ENCODE assay signal across 8 mouse cellular contexts in the genomic region with DNA sequence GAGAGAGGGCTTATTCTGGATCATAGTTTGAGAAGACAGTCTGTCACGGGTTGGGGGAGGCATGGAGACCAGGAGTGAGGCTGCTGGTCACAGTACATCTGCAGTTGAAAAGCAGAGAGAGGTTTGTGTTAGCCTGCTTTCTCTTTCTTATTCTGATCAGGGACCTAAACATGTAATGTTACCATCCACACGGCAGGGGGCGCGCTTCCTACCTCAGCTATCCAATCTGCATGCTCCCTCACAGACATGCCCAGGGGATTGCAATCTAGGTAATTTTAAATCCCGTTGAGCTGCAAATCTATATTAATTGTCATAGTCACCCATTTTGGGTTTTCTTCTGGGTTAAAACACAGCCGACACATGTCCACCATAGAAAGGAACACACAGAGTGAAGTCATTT.
DNase-seq lines count a peak whose midpoint lies in the region; ATAC-seq and TF ChIP-seq lines count a peak whose summit lies in the region.

No protein-coding gene starts in this region.

- DNase-seq in heart, adult 2 months = peak in 1 of 2 experiments; percentile 27
- peak; percentile 51 for DNase-seq in neural tube, embryonic 10.5 days (ENCODE audit: extremely low spot score, low spot score)
- peak; percentile 28 to 71 for DNase-seq in adrenal gland, adult (ENCODE audit: inconsistent age in 2 of 2, low spot score in 1 of 2)
- DNase-seq in gastrocnemius, postnatal 14 days = peak; percentile 13
- DNase-seq in hindbrain, embryonic 14.5 days (ENCODE audit: low spot score) = no peak

- no peak overlapping the region for H3K4me3 ChIP-seq in heart, adult 2 months
- H3K4me3 ChIP-seq in heart, embryonic 12.5 days = no peak overlapping the region
- no peak overlapping the region for H3K4me3 ChIP-seq in neural tube, embryonic 15.5 days (replicated peaks)
- H3K4me3 ChIP-seq in hindbrain, embryonic 14.5 days (replicated peaks; ENCODE audit: low read length) = no peak overlapping the region

- WGBS in heart, adult 2 months = 32% methylated on average over 6 of the region's 6 CpGs
- WGBS in heart, embryonic 12.5 days = 32% methylated on average over 6 of the region's 6 CpGs
- WGBS in neural tube, embryonic 15.5 days = 38% methylated on average over 6 of the region's 6 CpGs
- WGBS in hindbrain, embryonic 14.5 days = 37% methylated on average over 6 of the region's 6 CpGs

- H3K27me3 ChIP-seq in heart, adult 2 months (ENCODE audit: control insufficient read depth, insufficient read depth, low read length) = no peaks in the 10 kb centered on the region
- no peaks in the 10 kb centered on the region for H3K27me3 ChIP-seq in heart, embryonic 12.5 days (replicated peaks)
- H3K27me3 ChIP-seq in neural tube, embryonic 15.5 days (replicated peaks) = no peaks in the 10 kb centered on the region
- no peaks in the 10 kb centered on the region for H3K27me3 ChIP-seq in hindbrain, embryonic 14.5 days (ENCODE audit: control insufficient read depth, insufficient read depth, low read length)

- no peak for ATAC-seq in heart, embryonic 12.5 days (ENCODE audit: insufficient number of reproducible peaks, low FRiP score)
- no peak for ATAC-seq in neural tube, embryonic 15.5 days (ENCODE audit: low FRiP score)
- 0 out of 2 replicates have a peak, but pooled peaks have one; percentile 46 for ATAC-seq in megakaryocyte-erythroid progenitor cell, adult 5-6 weeks (replicated peaks; ENCODE audit: low FRiP score, low TSS enrichment, poor library complexity, severe bottlenecking)
- no peak for ATAC-seq in hindbrain, embryonic 14.5 days (ENCODE audit: low FRiP score)

- no peak overlapping the region for H3K27ac ChIP-seq in heart, adult 2 months
- no peak overlapping the region for H3K27ac ChIP-seq in heart, embryonic 12.5 days (ENCODE audit: poor library complexity, severe bottlenecking)
- no peak overlapping the region for H3K27ac ChIP-seq in neural tube, embryonic 15.5 days (replicated peaks)
- no peak overlapping the region for H3K27ac ChIP-seq in hindbrain, embryonic 14.5 days

- H3K4me2 ChIP-seq in heart, embryonic 12.5 days = no peak overlapping the region
- H3K4me2 ChIP-seq in neural tube, embryonic 15.5 days = no peak overlapping the region
- H3K4me2 ChIP-seq in hindbrain, embryonic 14.5 days (replicated peaks) = no peak overlapping the region

- no peaks in the 10 kb centered on the region for H3K9me3 ChIP-seq in heart, embryonic 12.5 days (replicated peaks)
- no peaks in the 10 kb centered on the region for H3K9me3 ChIP-seq in neural tube, embryonic 15.5 days (replicated peaks)
- no peaks in the 10 kb centered on the region for H3K9me3 ChIP-seq in hindbrain, embryonic 14.5 days (ENCODE audit: control insufficient read depth, low read length)

- no peaks in the 10 kb centered on the region for H3K79me2 ChIP-seq in heart, adult 2 months (replicated peaks; ENCODE audit: control insufficient read depth, insufficient read depth, low read length)

- TF ChIP-seq POLR2A in heart, adult 2 months (IDR thresholded peaks at IDR 0.05; ENCODE audit: insufficient read depth, low read depth, low read length) = no peak

- intact Hi-C loops in heart, adult 2 months (cut with DNase I) = loop anchor here (2.0 to 5.0 kb wide), 2 partner anchors 315 to 523 kb away; no protein-coding TSS in a partner anchor
- intact Hi-C loops in gastrocnemius, postnatal 14 days (cut with DNase I; ENCODE audit: low total_unique reads) = loop anchor here (10.0 kb wide), 1 partner anchor 523 kb away; no protein-coding TSS in a partner anchor

- no peaks in the 10 kb centered on the region for H3K4me1 ChIP-seq in heart, adult 2 months (ENCODE audit: control insufficient read depth, insufficient read depth, low read length)
- H3K4me1 ChIP-seq in heart, embryonic 12.5 days (replicated peaks) = 0 out of 2 replicates have a peak, but pooled peaks cover 6% of the 10 kb centered on the region
- H3K4me1 ChIP-seq in neural tube, embryonic 15.5 days = peaks cover 7% of the 10 kb centered on the region; the same call in 1 of the 2 replicates
- H3K4me1 ChIP-seq in hindbrain, embryonic 14.5 days (replicated peaks; ENCODE audit: control insufficient read depth, insufficient read depth, low read length) = no peaks in the 10 kb centered on the region

- no peak for TF ChIP-seq EP300 in heart, adult 2 months (IDR thresholded peaks at IDR 0.05; ENCODE audit: insufficient read depth, low read depth, low read length)

- no peaks in the 10 kb centered on the region for H3K36me3 ChIP-seq in heart, adult 2 months (ENCODE audit: control insufficient read depth, insufficient read depth, low read length)
- H3K36me3 ChIP-seq in heart, embryonic 12.5 days = no peaks in the 10 kb centered on the region
- no peaks in the 10 kb centered on the region for H3K36me3 ChIP-seq in neural tube, embryonic 15.5 days
- no peaks in the 10 kb centered on the region for H3K36me3 ChIP-seq in hindbrain, embryonic 14.5 days (replicated peaks; ENCODE audit: control insufficient read depth, insufficient read depth)

- peak; percentile 67 for TF ChIP-seq CTCF in heart, adult 2 months (IDR thresholded peaks at IDR 0.05)

- no peak overlapping the region for H3K9ac ChIP-seq in heart, adult 2 months (ENCODE audit: low read depth, low read length)
- no peak overlapping the region for H3K9ac ChIP-seq in heart, embryonic 12.5 days
- no peak overlapping the region for H3K9ac ChIP-seq in neural tube, embryonic 15.5 days (replicated peaks)
- no peak overlapping the region for H3K9ac ChIP-seq in hindbrain, embryonic 14.5 days
